Mouse (Mus musculus): ENCODE results near the gene Hist3h2ba.

Gene Hist3h2ba

DNA sequence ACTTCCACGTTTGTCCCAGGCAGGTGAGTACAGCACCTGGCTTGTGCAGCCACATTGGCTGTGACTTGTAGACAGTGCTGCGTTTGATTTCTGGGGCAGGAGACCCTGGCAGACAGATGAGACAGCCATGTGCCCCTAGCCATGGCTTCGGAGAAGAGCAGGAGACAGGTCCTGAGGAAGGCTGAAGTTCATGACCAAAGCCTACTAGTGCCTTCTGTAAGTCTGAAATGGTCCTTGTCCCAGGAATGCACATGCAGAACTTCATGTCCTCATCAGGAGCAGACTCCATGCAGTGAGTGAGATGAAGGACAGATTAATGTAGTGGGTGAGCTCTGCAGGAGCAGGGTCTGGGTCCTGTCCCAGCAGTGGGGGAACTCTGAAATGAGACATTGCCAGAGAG, 43.2 kb downstream of the Hist3h2ba start:
- DNase-seq = no peak

DNA sequence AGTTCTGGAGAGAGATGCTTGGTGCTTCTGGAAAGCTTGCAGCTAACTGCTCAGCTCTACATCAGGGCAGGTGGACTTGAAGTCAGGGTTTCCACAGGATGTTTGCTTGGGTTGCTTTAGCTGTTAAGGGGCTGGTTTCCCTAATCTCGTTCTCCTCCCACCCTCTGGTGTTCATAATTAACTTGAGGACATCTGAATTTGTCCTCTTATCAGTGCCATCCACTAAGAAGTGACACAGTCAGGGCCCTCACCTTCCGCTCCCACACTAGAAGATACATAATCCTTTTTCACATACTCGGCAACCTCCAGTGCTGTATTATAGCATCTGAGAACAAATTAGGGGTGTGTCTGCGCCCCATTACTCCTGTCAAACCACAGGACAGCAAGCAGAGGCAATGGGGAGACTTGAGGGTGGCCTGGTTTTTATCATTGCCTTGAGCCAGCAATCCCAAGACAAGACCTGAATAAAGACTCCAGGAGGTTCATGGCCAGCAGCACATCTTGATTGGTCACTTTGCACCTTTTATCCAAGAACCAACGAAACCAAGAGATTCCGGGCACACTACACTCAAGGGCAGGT, 44.5 kb downstream of the Hist3h2ba start:
- DNase-seq = no peak

DNA sequence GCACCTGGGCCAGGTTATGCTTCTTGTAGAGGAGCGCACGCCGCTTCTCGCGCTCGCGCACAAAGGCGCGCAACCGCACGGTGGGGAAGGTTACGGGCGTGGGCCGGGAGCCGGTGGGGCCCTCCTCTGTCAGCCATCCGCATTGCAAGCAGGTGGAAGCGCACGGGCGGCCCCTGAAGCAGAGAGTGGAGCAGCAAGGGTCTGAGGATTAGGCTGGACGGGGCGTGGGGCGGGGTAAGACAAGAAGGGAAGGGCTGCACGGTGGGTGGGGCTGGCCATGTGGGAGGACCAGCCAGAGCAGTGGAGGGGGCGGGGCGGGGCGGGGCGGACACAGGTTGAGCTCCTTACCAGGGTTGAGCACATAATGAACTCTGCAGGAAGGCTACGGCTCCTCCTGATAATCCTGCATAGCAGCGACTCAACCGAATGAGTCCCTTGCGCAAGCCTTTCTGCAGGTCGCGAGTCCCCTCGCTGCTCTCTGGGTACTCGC, 45.7 kb downstream of the Hist3h2ba start:
- DNase-seq = peak; percentile 69

DNA sequence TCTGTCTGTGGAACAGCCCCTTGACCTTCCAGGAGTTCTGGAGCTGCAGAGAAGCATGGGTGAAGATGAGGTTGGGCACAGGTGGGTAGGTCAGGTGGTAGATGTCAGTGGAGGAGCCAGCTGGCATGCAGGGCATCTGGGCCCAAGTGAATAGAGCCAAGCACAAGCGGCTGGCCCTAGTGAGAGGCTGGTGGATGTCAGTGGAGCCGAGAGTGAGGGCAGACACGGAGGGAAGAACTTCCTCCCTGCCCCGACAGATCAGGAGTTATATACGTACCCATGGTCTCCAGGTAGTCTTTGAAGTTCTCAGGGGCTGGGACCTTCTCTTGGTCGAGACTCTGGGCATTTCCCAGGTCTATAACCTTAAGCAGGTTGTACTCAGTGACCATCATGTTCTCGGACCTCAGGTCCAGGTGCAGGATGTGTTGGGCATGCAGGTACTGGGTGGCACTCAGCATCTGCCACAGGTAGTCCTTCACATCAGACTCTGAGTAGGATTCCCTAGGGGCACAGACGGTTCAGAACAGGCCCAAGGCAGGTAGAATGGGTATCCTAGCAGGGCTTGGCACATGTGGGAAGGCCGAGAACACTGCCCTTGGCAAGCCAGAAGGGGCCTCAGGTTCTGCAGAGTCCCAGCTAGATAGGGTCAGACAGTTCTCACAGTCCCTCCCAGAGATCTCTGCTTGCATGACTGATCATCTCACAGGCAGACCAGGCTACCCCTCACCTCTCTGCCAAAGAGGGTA, 46.5 kb downstream of the Hist3h2ba start:
- no peak for DNase-seq

DNA sequence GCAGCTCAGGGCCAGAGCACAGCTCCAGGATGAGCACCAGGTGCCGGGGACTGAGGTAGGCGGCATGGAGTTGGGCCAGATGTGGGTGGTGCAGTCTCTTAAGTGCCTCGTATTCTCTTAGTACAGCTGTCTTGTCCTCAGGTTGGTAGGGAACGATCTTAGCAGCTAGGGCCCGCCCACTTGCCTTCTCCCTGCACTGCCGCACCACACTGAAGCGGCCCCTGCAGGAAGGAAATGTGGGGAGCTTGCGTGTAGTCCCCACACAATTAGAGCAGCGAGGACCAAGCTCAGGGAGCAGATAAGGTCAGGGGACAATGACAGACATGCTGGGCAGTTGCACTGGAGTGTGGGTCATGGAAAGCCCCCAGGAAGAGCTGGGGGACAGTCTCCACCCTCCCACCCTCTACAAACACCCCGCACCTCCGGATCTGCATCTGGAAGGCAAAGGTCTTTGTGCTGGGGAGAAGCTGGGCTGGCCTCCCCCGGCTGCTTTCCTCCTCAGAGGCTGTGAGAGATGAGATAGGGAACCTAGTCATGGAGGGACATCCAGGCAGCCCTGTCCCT, 47.2 kb downstream of the Hist3h2ba start:
- peak; percentile 81 for DNase-seq

DNA sequence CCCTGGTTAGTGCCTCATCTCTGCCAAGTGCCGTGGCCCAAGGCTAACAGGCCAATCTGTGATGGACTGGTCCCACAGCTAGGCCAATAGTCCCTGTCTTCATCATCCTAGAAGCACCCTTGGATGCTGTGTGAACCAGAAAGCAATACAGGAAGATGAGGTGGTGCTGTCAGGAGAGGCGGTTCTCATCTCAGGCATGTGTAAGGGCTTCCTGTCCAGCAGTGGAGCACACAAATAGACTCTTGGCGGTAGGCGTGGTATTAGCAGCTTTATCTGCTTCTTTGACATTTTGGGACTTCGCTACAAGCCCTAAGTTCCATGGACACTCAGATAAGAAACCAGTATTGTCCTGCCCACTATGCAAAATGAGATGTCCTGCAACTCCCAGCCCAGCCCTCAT, 48.8 kb downstream of the Hist3h2ba start:
- no peak for DNase-seq
